In the genomic region with DNA sequence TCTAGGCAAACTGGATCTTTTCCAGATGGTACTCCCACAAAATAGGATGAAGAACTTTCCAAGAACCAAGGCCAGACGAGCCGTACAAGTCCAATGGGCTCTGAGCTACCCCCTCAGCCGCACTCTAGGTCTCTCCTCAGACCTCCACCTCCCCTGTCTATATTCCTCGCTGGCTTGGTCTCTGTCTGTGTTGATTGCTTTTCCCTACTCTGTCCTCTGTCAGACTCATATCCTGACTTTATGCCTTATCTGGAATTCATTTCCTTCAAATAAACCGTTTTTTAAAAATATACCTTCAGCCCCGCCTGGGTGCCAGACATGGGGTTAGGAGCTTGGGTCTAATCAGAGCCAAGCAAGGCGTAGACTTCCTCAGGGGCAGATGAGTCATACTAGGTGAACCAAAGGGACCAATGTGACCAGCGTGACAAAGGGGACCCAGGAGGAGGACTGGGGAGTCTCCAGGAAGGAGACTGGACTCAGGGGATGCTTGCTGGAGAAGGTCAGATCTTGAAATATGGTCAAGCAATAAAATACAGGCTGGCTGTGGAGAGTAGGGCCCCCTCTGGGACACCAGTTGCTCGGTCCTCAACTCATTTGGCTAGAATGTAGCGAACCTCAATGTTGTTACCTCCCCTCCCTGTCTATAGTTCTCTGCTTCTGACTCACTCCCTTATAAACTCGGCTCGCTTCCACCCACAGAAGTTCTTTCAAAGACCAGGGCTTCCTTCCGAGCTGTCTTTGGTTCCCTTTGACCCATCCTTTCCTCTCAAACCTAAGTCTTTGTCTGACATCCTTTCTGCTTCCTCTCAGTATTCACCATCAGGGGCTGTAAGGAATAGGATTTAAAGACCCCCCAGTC, we compare ENCODE assay signal across 10 mouse cellular contexts. TPM values are rescaled to one million over a fixed set of nuclear protein-coding genes. Genes with fewer than 3 reads are reported as not detected.
A peak's percentile ranks its signal among the peaks of the same experiment; 100 is the strongest.
DNase-seq lines count a peak whose midpoint lies in the region; ATAC-seq lines count a peak whose summit lies in the region.
"Had no signal": no experiment of that assay in that cellular context is flagged by ENCODE, and none has a peak within 500 bp of the region (broad histone marks: within the 10 kb centered on the region; RNA-seq: fewer than 3 reads in every experiment).

No protein-coding gene starts in this region.

- H3K4me2 ChIP-seq in heart, embryonic 12.5 days = no peak overlapping the region
- no peak overlapping the region for H3K4me2 ChIP-seq in neural tube, embryonic 12.5 days (replicated peaks)
- H3K4me2 ChIP-seq in hindbrain, embryonic 12.5 days (replicated peaks) = no peak overlapping the region
- no peak overlapping the region for H3K4me2 ChIP-seq in neural tube, embryonic 14.5 days (ENCODE audit: low read depth, low read length)
- H3K4me2 ChIP-seq in kidney, embryonic 15.5 days = no peak overlapping the region
- H3K4me2 ChIP-seq: liver, embryonic 15.5 days had no signal

- peak; percentile 94 for DNase-seq in heart, adult 11 months
- no peak for DNase-seq in neural tube, embryonic 10.5 days (ENCODE audit: extremely low spot score, low spot score)
- DNase-seq in thymus, postnatal 10 days (ENCODE audit: low spot score in 2 of 2) = no peak

- H3K9ac ChIP-seq in heart, embryonic 12.5 days = no peak overlapping the region
- H3K9ac ChIP-seq in neural tube, embryonic 12.5 days = no peak overlapping the region
- H3K9ac ChIP-seq in hindbrain, embryonic 12.5 days = no peak overlapping the region
- no peak overlapping the region for H3K9ac ChIP-seq in neural tube, embryonic 14.5 days (replicated peaks; ENCODE audit: low read depth, low read length)
- no peak overlapping the region for H3K9ac ChIP-seq in kidney, embryonic 15.5 days
- H3K9ac ChIP-seq: liver, embryonic 15.5 days had no signal

- no peak overlapping the region for H3K27ac ChIP-seq in heart, embryonic 12.5 days (ENCODE audit: poor library complexity, severe bottlenecking)
- 0 out of 2 replicates have a peak overlapping the region, but pooled peaks have one; percentile 17 for H3K27ac ChIP-seq in neural tube, embryonic 12.5 days
- H3K27ac ChIP-seq in hindbrain, embryonic 12.5 days = peak overlapping the region; percentile 75
- H3K27ac ChIP-seq in neural tube, embryonic 14.5 days (ENCODE audit: low read depth, low read length) = peak overlapping the region; percentile 3; the same call in 1 of the 2 replicates
- H3K27ac ChIP-seq in kidney, embryonic 15.5 days = no peak overlapping the region
- H3K27ac ChIP-seq: liver, embryonic 15.5 days had no signal

- H3K4me3 ChIP-seq in heart, embryonic 12.5 days = no peak overlapping the region
- no peak overlapping the region for H3K4me3 ChIP-seq in neural tube, embryonic 12.5 days
- no peak overlapping the region for H3K4me3 ChIP-seq in hindbrain, embryonic 12.5 days
- no peak overlapping the region for H3K4me3 ChIP-seq in neural tube, embryonic 14.5 days (ENCODE audit: low read depth, low read length)
- no peak overlapping the region for H3K4me3 ChIP-seq in kidney, embryonic 15.5 days (replicated peaks)
- H3K4me3 ChIP-seq: liver, embryonic 15.5 days had no signal

- H3K4me1 ChIP-seq in heart, embryonic 12.5 days (replicated peaks) = no peaks in the 10 kb centered on the region
- peaks cover 34% of the 10 kb centered on the region for H3K4me1 ChIP-seq in neural tube, embryonic 12.5 days
- peaks cover 64% of the 10 kb centered on the region for H3K4me1 ChIP-seq in hindbrain, embryonic 12.5 days
- H3K4me1 ChIP-seq in neural tube, embryonic 14.5 days (ENCODE audit: control insufficient read depth, insufficient read depth, low read length) = peaks cover 15% of the 10 kb centered on the region; the same call in 1 of the 2 replicates
- H3K4me1 ChIP-seq in kidney, embryonic 15.5 days = peaks cover 3% of the 10 kb centered on the region; the same call in 1 of the 2 replicates
- H3K4me1 ChIP-seq: liver, embryonic 15.5 days had no signal

- no peaks in the 10 kb centered on the region for H3K9me3 ChIP-seq in heart, embryonic 12.5 days (replicated peaks)
- no peaks in the 10 kb centered on the region for H3K9me3 ChIP-seq in neural tube, embryonic 12.5 days
- no peaks in the 10 kb centered on the region for H3K9me3 ChIP-seq in hindbrain, embryonic 12.5 days (replicated peaks)
- H3K9me3 ChIP-seq in neural tube, embryonic 14.5 days (ENCODE audit: control insufficient read depth, low read length) = no peaks in the 10 kb centered on the region
- H3K9me3 ChIP-seq in kidney, embryonic 15.5 days (replicated peaks) = no peaks in the 10 kb centered on the region
- H3K9me3 ChIP-seq: liver, embryonic 15.5 days had no signal

- no peak for ATAC-seq in heart, embryonic 12.5 days (ENCODE audit: insufficient number of reproducible peaks, low FRiP score)
- ATAC-seq in neural tube, embryonic 12.5 days (ENCODE audit: low FRiP score, low read depth) = no peak
- ATAC-seq in hindbrain, embryonic 12.5 days (ENCODE audit: low FRiP score) = no peak
- ATAC-seq in neural tube, embryonic 14.5 days (ENCODE audit: low read depth) = no peak
- ATAC-seq in kidney, embryonic 15.5 days (replicated peaks; ENCODE audit: low FRiP score) = no peak
- ATAC-seq: inflammation-experienced regulatory T-cells, adult 6 months had no signal

- H3K27me3 ChIP-seq in heart, embryonic 12.5 days (replicated peaks) = 0 out of 2 replicates have a peak, but pooled peaks cover 11% of the 10 kb centered on the region
- no peaks in the 10 kb centered on the region for H3K27me3 ChIP-seq in neural tube, embryonic 12.5 days (replicated peaks)
- no peaks in the 10 kb centered on the region for H3K27me3 ChIP-seq in hindbrain, embryonic 12.5 days
- no peaks in the 10 kb centered on the region for H3K27me3 ChIP-seq in neural tube, embryonic 14.5 days (ENCODE audit: control insufficient read depth, insufficient read depth, low read length)
- H3K27me3 ChIP-seq in kidney, embryonic 15.5 days = no peaks in the 10 kb centered on the region

- 57% methylated on average over 13 of the region's 13 CpGs for WGBS in heart, embryonic 12.5 days
- WGBS in neural tube, embryonic 12.5 days = 73% methylated on average over 13 of the region's 13 CpGs
- 68% methylated on average over 13 of the region's 13 CpGs for WGBS in hindbrain, embryonic 12.5 days
- 66% methylated on average over 13 of the region's 13 CpGs for WGBS in neural tube, embryonic 14.5 days
- 67% methylated on average over 13 of the region's 13 CpGs for WGBS in kidney, embryonic 15.5 days

- no peaks in the 10 kb centered on the region for H3K36me3 ChIP-seq in heart, embryonic 12.5 days
- no peaks in the 10 kb centered on the region for H3K36me3 ChIP-seq in neural tube, embryonic 12.5 days
- no peaks in the 10 kb centered on the region for H3K36me3 ChIP-seq in hindbrain, embryonic 12.5 days
- H3K36me3 ChIP-seq in neural tube, embryonic 14.5 days (ENCODE audit: control insufficient read depth, insufficient read depth, low read length) = no peaks in the 10 kb centered on the region
- H3K36me3 ChIP-seq in kidney, embryonic 15.5 days = no peaks in the 10 kb centered on the region
- H3K36me3 ChIP-seq: liver, embryonic 15.5 days had no signal

RNA-seq across cellular contexts. Expression of a gene that starts 47.6 kb away (rescaled TPM):
- polyA plus RNA-seq in heart, embryonic 12.5 days (2016; fragmentation: Nextera tagmentation; extraction: Ambion mirVana) = 2.1 and 2.2 TPM in 2 replicates
- polyA plus RNA-seq in neural tube, embryonic 12.5 days (2016; fragmentation: Nextera tagmentation; extraction: Ambion mirVana) = 13.6 and 15.4 TPM in 2 replicates
- polyA plus RNA-seq in hindbrain, embryonic 12.5 days (2016; fragmentation: Nextera tagmentation; extraction: Ambion mirVana) = 12.5 and 13.8 TPM in 2 replicates
- 23.6 and 24.1 TPM in 2 replicates for polyA plus RNA-seq in neural tube, embryonic 14.5 days (2014; fragmentation: Nextera tagmentation; extraction: Ambion mirVana)
- 4.0 and 5.3 TPM in 2 replicates for polyA plus RNA-seq in kidney, embryonic 15.5 days (2015; fragmentation: Nextera tagmentation; extraction: Ambion mirVana)
- polyA plus RNA-seq: inflammation-experienced regulatory T-cells, adult 6 months had no signal

Comparison
In these comparisons a context has a peak if more than half of its experiments do, and no peak if none do; other contexts are left out.
1. H3K27ac ChIP-seq: peak in neural tube, embryonic 12.5 days (single experiment), hindbrain, embryonic 12.5 days (single experiment) and neural tube, embryonic 14.5 days (single experiment); none in heart, embryonic 12.5 days (single experiment) and kidney, embryonic 15.5 days (single experiment).